Mouse (Mus musculus): ENCODE measurements around the gene Arhgap5. TPM values are rescaled to one million over a fixed set of nuclear protein-coding genes. Genes with fewer than 3 reads are reported as not detected.
"Not testable (repeated sequence)": the region's sequence is repeated elsewhere in the genome, so short reads cannot be mapped to it uniquely, and the experiment has no call there.

Arhgap5 gene
- polyA plus RNA-seq, 1 experiment, result 7.3 TPM

GRCm38 (mm10) chr12:52544532-52544931, 40.8 kb downstream of the Arhgap5 start:
- H3K4me3 ChIP-seq (ENCODE audit: insufficient read depth, poor library complexity, severe bottlenecking), result no peak overlapping the region
- H3K36me3 ChIP-seq (ENCODE audit: control insufficient read depth, insufficient read depth), result peaks cover 19% of the 10 kb centered on the region
- H3K27me3 ChIP-seq (ENCODE audit: control insufficient read depth, insufficient read depth, insufficient read length), result no peaks in the 10 kb centered on the region
- TF ChIP-seq MYOG (IDR thresholded peaks at IDR 0.05; ENCODE audit: control insufficient read depth, extremely low read depth, insufficient read length) (no peak), FOSL1 (IDR thresholded peaks at IDR 0.05; ENCODE audit: insufficient read depth, low read length, poor library complexity, severe bottlenecking) (no peak), CTCF (IDR thresholded peaks at IDR 0.05; ENCODE audit: control insufficient read depth, insufficient read depth, insufficient read length) (no peak), CEBPB (IDR thresholded peaks at IDR 0.05; ENCODE audit: low read depth) (no peak), MYOD1 (IDR thresholded peaks at IDR 0.05; ENCODE audit: control insufficient read depth, insufficient read length, low read depth) (no peak), USF1 (IDR thresholded peaks at IDR 0.05; ENCODE audit: low read depth) (no peak), MAX (IDR thresholded peaks at IDR 0.05) (no peak)
- no peak overlapping the region for H3ac ChIP-seq (ENCODE audit: control insufficient read depth, insufficient read length, low read depth)
- H3K79me2 ChIP-seq (ENCODE audit: control insufficient read depth, insufficient read depth), result peaks cover 44% of the 10 kb centered on the region
- peaks cover 18% of the 10 kb centered on the region for H3K79me3 ChIP-seq (ENCODE audit: low read depth)

- Histone ChIP-seq H3K79me3 (ENCODE audit: low read depth) (peaks cover 16% of the 10 kb centered on the region), H3K27me3 (ENCODE audit: control insufficient read depth, insufficient read depth, insufficient read length) (no peaks in the 10 kb centered on the region), H3ac (ENCODE audit: control insufficient read depth, insufficient read length, low read depth) (no peak overlapping the region), H3K36me3 (ENCODE audit: control insufficient read depth, insufficient read depth) (peaks cover 13% of the 10 kb centered on the region), H3K4me3 (ENCODE audit: insufficient read depth, poor library complexity, severe bottlenecking) (no peak overlapping the region), H3K79me2 (ENCODE audit: control insufficient read depth, insufficient read depth) (peaks cover 22% of the 10 kb centered on the region)
- TF ChIP-seq CTCF (IDR thresholded peaks at IDR 0.05; ENCODE audit: control insufficient read depth, insufficient read depth, insufficient read length) (no peak), MYOD1 (IDR thresholded peaks at IDR 0.05; ENCODE audit: control insufficient read depth, insufficient read length, low read depth) (no peak), USF1 (IDR thresholded peaks at IDR 0.05; ENCODE audit: low read depth) (no peak), MYOG (IDR thresholded peaks at IDR 0.05; ENCODE audit: control insufficient read depth, extremely low read depth, insufficient read length) (no peak), MAX (IDR thresholded peaks at IDR 0.05) (no peak), CEBPB (IDR thresholded peaks at IDR 0.05; ENCODE audit: low read depth) (no peak), FOSL1 (IDR thresholded peaks at IDR 0.05; ENCODE audit: insufficient read depth, low read length, poor library complexity, severe bottlenecking) (no peak)
These were observed 48.3 kb downstream of the Arhgap5 start for GRCm38 (mm10) chr12:52552085-52552484.

DNA sequence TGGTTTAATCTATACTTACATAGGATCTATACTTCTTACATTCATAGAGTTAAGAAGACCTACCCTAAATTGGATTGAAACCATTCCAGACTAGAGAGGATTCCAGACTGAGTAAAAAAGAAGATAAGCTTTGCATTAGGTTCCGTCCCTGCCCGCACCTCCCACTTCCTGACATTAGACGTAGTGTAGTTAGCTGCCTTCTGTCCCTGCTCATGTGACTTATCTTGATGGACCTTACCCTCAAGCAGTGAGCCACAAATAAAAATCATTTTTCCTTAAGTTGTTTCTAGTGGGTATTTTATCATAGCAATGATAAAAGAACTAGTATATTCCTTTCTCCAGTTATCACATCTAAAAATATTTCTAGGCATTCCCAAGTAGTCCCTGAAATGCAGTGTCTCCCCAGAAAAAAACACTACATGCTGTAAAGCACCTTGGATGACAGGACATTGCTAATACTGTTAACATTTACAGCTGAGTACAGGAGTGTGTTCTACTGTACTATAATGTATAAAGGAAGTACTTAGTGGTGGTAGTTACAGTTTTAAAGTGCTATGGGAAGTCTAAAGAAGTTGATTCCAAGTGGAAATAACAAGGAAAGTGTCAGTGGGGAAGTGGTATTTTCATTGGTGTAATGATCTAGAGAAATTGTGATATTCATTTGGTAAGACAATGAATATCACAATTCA, 51.6 kb downstream of the Arhgap5 start:
- Histone ChIP-seq H3K79me2 (ENCODE audit: control insufficient read depth, insufficient read depth) (peaks cover 16% of the 10 kb centered on the region), H3K4me3 (ENCODE audit: insufficient read depth, poor library complexity, severe bottlenecking) (no peak overlapping the region), H3K79me3 (ENCODE audit: low read depth) (peaks cover 11% of the 10 kb centered on the region), H3K27me3 (ENCODE audit: control insufficient read depth, insufficient read depth, insufficient read length) (no peaks in the 10 kb centered on the region), H3ac (ENCODE audit: control insufficient read depth, insufficient read length, low read depth) (no peak overlapping the region), H3K36me3 (ENCODE audit: control insufficient read depth, insufficient read depth) (peaks cover 17% of the 10 kb centered on the region)
- TF ChIP-seq CEBPB (IDR thresholded peaks at IDR 0.05; ENCODE audit: low read depth) (no peak), MYOG (IDR thresholded peaks at IDR 0.05; ENCODE audit: control insufficient read depth, extremely low read depth, insufficient read length) (no peak), CTCF (IDR thresholded peaks at IDR 0.05; ENCODE audit: control insufficient read depth, insufficient read depth, insufficient read length) (no peak), FOSL1 (IDR thresholded peaks at IDR 0.05; ENCODE audit: insufficient read depth, low read length, poor library complexity, severe bottlenecking) (no peak), MYOD1 (IDR thresholded peaks at IDR 0.05; ENCODE audit: control insufficient read depth, insufficient read length, low read depth) (no peak), USF1 (IDR thresholded peaks at IDR 0.05; ENCODE audit: low read depth) (no peak), MAX (IDR thresholded peaks at IDR 0.05) (no peak)

DNA sequence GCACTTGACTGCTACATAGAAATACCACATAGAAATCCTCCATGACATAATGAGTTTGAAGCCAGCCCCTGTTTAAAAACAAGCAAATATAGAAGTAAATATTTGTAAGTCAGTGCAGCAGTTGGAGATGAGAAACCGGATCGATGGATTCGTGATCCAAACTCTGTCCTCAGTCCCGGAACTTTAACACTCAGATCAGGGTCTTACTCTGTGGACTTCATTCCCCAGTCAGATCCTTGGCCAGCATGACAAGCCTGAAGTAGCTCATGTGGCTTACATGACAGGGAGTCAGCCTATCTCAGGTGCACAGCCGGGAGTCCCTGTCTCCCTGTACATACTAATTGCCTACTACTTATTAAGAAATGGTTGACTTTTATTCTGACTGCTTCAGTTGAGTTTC, 61.9 kb downstream of the Arhgap5 start:
- Histone ChIP-seq H3K79me2 (ENCODE audit: control insufficient read depth, insufficient read depth) (no peaks in the 10 kb centered on the region), H3K27me3 (ENCODE audit: control insufficient read depth, insufficient read depth, insufficient read length) (no peaks in the 10 kb centered on the region), H3ac (ENCODE audit: control insufficient read depth, insufficient read length, low read depth) (no peak overlapping the region), H3K4me3 (ENCODE audit: insufficient read depth, poor library complexity, severe bottlenecking) (no peak overlapping the region), H3K36me3 (ENCODE audit: control insufficient read depth, insufficient read depth) (peaks cover 49% of the 10 kb centered on the region), H3K79me3 (ENCODE audit: low read depth) (no peaks in the 10 kb centered on the region)
- TF ChIP-seq CTCF (IDR thresholded peaks at IDR 0.05; ENCODE audit: control insufficient read depth, insufficient read depth, insufficient read length), result no peak
- TF ChIP-seq CEBPB (IDR thresholded peaks at IDR 0.05; ENCODE audit: low read depth), result no peak
- TF ChIP-seq USF1 (IDR thresholded peaks at IDR 0.05; ENCODE audit: low read depth), result no peak
- TF ChIP-seq MAX (IDR thresholded peaks at IDR 0.05), result no peak
- TF ChIP-seq MYOG (IDR thresholded peaks at IDR 0.05; ENCODE audit: control insufficient read depth, extremely low read depth, insufficient read length), result no peak
- TF ChIP-seq FOSL1 (IDR thresholded peaks at IDR 0.05; ENCODE audit: insufficient read depth, low read length, poor library complexity, severe bottlenecking), result no peak
- no peak for TF ChIP-seq MYOD1 (IDR thresholded peaks at IDR 0.05; ENCODE audit: control insufficient read depth, insufficient read length, low read depth)

DNA sequence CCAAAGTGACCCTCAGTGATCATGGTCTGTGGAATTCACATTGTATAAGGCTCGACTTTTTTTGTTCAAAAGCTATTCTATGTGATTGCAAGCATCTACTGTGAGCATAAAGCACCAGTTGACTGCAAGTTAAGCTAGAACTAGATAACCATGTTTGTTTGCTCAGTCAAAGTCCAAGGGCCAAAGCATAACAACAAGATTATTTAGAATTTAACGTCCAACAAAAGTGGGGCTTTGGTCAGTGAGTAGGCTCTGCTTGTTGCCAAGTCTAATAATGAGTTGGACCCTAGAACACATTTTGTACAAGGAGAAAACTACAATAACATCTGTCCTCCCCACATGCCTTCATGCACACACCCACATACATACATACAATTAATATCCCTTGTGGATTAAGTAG, 69.6 kb downstream of the Arhgap5 start:
- no peaks in the 10 kb centered on the region for H3K79me3 ChIP-seq (ENCODE audit: low read depth)
- H3K36me3 ChIP-seq (ENCODE audit: control insufficient read depth, insufficient read depth), result peaks cover 11% of the 10 kb centered on the region
- no peak for TF ChIP-seq MYOD1 (IDR thresholded peaks at IDR 0.05; ENCODE audit: control insufficient read depth, insufficient read length, low read depth)
- no peak for TF ChIP-seq CTCF (IDR thresholded peaks at IDR 0.05; ENCODE audit: control insufficient read depth, insufficient read depth, insufficient read length)
- no peak for TF ChIP-seq FOSL1 (IDR thresholded peaks at IDR 0.05; ENCODE audit: insufficient read depth, low read length, poor library complexity, severe bottlenecking)
- TF ChIP-seq MYOG (IDR thresholded peaks at IDR 0.05; ENCODE audit: control insufficient read depth, extremely low read depth, insufficient read length), result no peak
- TF ChIP-seq USF1 (IDR thresholded peaks at IDR 0.05; ENCODE audit: low read depth), result no peak
- no peak for TF ChIP-seq CEBPB (IDR thresholded peaks at IDR 0.05; ENCODE audit: low read depth)
- no peak for TF ChIP-seq MAX (IDR thresholded peaks at IDR 0.05)
- H3K27me3 ChIP-seq (ENCODE audit: control insufficient read depth, insufficient read depth, insufficient read length), result no peaks in the 10 kb centered on the region
- H3K4me3 ChIP-seq (ENCODE audit: insufficient read depth, poor library complexity, severe bottlenecking), result no peak overlapping the region
- H3ac ChIP-seq (ENCODE audit: control insufficient read depth, insufficient read length, low read depth), result no peak overlapping the region
- H3K79me2 ChIP-seq (ENCODE audit: control insufficient read depth, insufficient read depth), result no peaks in the 10 kb centered on the region

- H3K27me3 ChIP-seq (ENCODE audit: control insufficient read depth, insufficient read depth, insufficient read length); H3K79me3 ChIP-seq (ENCODE audit: low read depth); H3K36me3 ChIP-seq (ENCODE audit: control insufficient read depth, insufficient read depth); H3K4me3 ChIP-seq (ENCODE audit: insufficient read depth, poor library complexity, severe bottlenecking); H3K79me2 ChIP-seq (ENCODE audit: control insufficient read depth, insufficient read depth); H3ac ChIP-seq (ENCODE audit: control insufficient read depth, insufficient read length, low read depth): not testable (repeated sequence)
These were observed 82.7 kb downstream of the Arhgap5 start for GRCm38 (mm10) chr12:52586466-52586865.
